Mouse (Mus musculus): ENCODE results near the gene Map2k6.

DNA sequence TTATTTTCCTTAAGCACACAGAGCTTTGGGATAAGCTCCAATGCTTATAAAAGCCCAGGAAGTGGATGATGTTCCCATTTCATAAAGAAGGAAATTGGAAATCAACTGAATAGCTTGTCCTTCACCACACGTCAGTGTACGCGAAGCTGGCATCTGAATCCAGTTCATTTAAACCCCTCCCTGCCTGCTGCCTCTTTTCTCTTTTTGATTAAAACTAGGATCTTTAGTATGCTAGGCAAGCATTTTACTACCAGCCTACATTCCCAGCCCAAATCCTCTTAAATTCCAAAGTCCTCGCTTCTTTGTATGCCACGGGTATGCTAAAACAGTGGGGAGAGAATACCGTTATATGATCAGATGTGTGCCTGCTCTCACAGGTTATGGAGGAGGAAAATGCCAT lies 17.8 kb downstream of the Map2k6 start:
- TF ChIP-seq CTCF (IDR thresholded peaks at IDR 0.05) (no peak), EP300 (IDR thresholded peaks at IDR 0.05) (no peak)
